Mouse (Mus musculus) megakaryocyte, embryonic 14.5 days (primary cell): ENCODE results near the gene Sec24a.

Source experiments
- FLI1 ChIP-seq: IDR thresholded peaks from 2 replicates; pipeline ENCODE4 v1.6.1; 2012; ENCODE audit warnings: low read length, inconsistent platforms, mixed read lengths
- GATA1 ChIP-seq: IDR thresholded peaks from 3 replicates; pipeline ENCODE4 v1.6.1; 2012; ENCODE audit warnings: mixed read lengths, low read length, inconsistent platforms, borderline replicate concordance

- TF ChIP-seq GATA1 = no peak
- no peak for TF ChIP-seq FLI1
Measured at GRCm38 (mm10) chr11:51656798-51657521, 106.5 kb downstream of the Sec24a start.
